Mouse (Mus musculus): ENCODE results near the gene Rag1.

Rag1 gene

GRCm38 (mm10) chr2:101638979-101639839, 10.1 kb downstream of the Rag1 start:
- no peak for DNase-seq

- peak; percentile 69 to 87 for DNase-seq
Observed at GRCm38 (mm10) chr2:101628297-101629236, 20.7 kb downstream of the Rag1 start.

GRCm38 (mm10) chr2:101627227-101627626, 22.1 kb downstream of the Rag1 start:
- no peak for DNase-seq

GRCm38 (mm10) chr2:101624526-101624925, 24.8 kb downstream of the Rag1 start, which contains the start of gene Rag2:
TSS of gene Rag2 (plus strand) at chr2:101624718.
- DNase-seq, result no peak

- no peak for DNase-seq
Observed at GRCm38 (mm10) chr2:101624011-101624410, 25.3 kb downstream of the Rag1 start.

GRCm38 (mm10) chr2:101623042-101623441, 26.3 kb downstream of the Rag1 start:
- no peak for DNase-seq

GRCm38 (mm10) chr2:101621611-101622010, 27.7 kb downstream of the Rag1 start:
- DNase-seq, result no peak

- no peak for DNase-seq
Observed at GRCm38 (mm10) chr2:101620899-101621298, 28.4 kb downstream of the Rag1 start.

- DNase-seq, result no peak
Observed at GRCm38 (mm10) chr2:101618373-101618772, 30.9 kb downstream of the Rag1 start.

GRCm38 (mm10) chr2:101615464-101616305, 33.6 kb downstream of the Rag1 start:
- DNase-seq, result no peak

- DNase-seq, result no peak
Observed at GRCm38 (mm10) chr2:101610861-101611260, 38.4 kb downstream of the Rag1 start.

- no peak for DNase-seq
Observed at GRCm38 (mm10) chr2:101608232-101608894, 40.9 kb downstream of the Rag1 start.

- DNase-seq, result no peak
Observed at GRCm38 (mm10) chr2:101603099-101603498, 46.2 kb downstream of the Rag1 start.

- DNase-seq, result peak; percentile 65
Observed at GRCm38 (mm10) chr2:101600703-101601102, 48.6 kb downstream of the Rag1 start.

GRCm38 (mm10) chr2:101598190-101599181, 50.8 kb downstream of the Rag1 start:
- DNase-seq, result peak in 1 of 2 experiments; percentile 56

GRCm38 (mm10) chr2:101597186-101597585, 52.1 kb downstream of the Rag1 start:
- no peak for DNase-seq

GRCm38 (mm10) chr2:101594681-101595080, 54.6 kb downstream of the Rag1 start:
- no peak for DNase-seq

- DNase-seq, result no peak
Observed at GRCm38 (mm10) chr2:101592886-101593285, 56.4 kb downstream of the Rag1 start.

GRCm38 (mm10) chr2:101592023-101592841, 57.1 kb downstream of the Rag1 start:
- peak; percentile 21 to 33 for DNase-seq

GRCm38 (mm10) chr2:101591356-101591755, 57.9 kb downstream of the Rag1 start:
- no peak for DNase-seq
